Mouse (Mus musculus): ENCODE data around the gene Gtf3c2.

GRCm38 (mm10) chr5:31199893-31200292 lies 19.9 kb upstream of the Gtf3c2 start:
- TF ChIP-seq CTCF (IDR thresholded peaks at IDR 0.05; ENCODE audit: low read depth) (peak; percentile 39), EP300 (IDR thresholded peaks at IDR 0.05; ENCODE audit: low read depth) (no peak)

Data from liver, postnatal 0 days (tissue).